Mouse (Mus musculus) heart, adult 2 months (tissue): ENCODE data around the gene Hmga2. TPM values are rescaled to one million over a fixed set of nuclear protein-coding genes. Genes with fewer than 3 reads are reported as not detected.

Experiments used
- DNase-seq, 2 experiments: peaks; one replicate each; pipeline ENCODE4 v3.0.0; 2021
- H3K27ac ChIP-seq: fragments of 200-600 bp; 2 replicates; pipeline ENCODE4 v1.8.1; 2022
- H3K27me3 ChIP-seq: fragments of 200-500 bp; 2 replicates; pipeline ENCODE4 v1.6.1; 2012; ENCODE audit warnings: mild to moderate bottlenecking, low read length, inconsistent platforms, mixed read lengths; ENCODE audit not compliant: control insufficient read depth, insufficient read depth
- H3K36me3 ChIP-seq: fragments of 200-500 bp; 2 replicates; pipeline ENCODE4 v1.6.1; 2012; ENCODE audit warnings: low read length, inconsistent platforms; ENCODE audit not compliant: control insufficient read depth, insufficient read depth
- H3K4me1 ChIP-seq: fragments of 200-500 bp; 2 replicates; pipeline ENCODE4 v1.6.1; 2011; ENCODE audit warnings: low read length; ENCODE audit not compliant: control insufficient read depth, insufficient read depth
- H3K4me3 ChIP-seq: fragments of 200-600 bp; 2 replicates; pipeline ENCODE4 v1.8.1; 2022
- H3K79me2 ChIP-seq: fragments of 200-500 bp; replicated peaks from 2 replicates; pipeline ENCODE4 v1.6.1; 2012; ENCODE audit warnings: mild to moderate bottlenecking, inconsistent platforms, low read length, moderate library complexity, mixed read lengths; ENCODE audit not compliant: control insufficient read depth, insufficient read depth
- H3K9ac ChIP-seq: fragments of 200-500 bp; 2 replicates; pipeline ENCODE4 v1.6.1; 2012; ENCODE audit warnings: low read depth, mild to moderate bottlenecking, control low read depth, inconsistent platforms, low read length, mixed read lengths
- CTCF ChIP-seq: fragments of 200-600 bp; IDR thresholded peaks from 2 replicates; pipeline ENCODE4 v1.8.1; 2022; ENCODE audit warnings: antibody characterized with exemption, mild to moderate bottlenecking, moderate library complexity
- EP300 ChIP-seq: fragments of 200-500 bp; IDR thresholded peaks from 2 replicates; pipeline ENCODE4 v1.6.1; 2011; ENCODE audit warnings: low read depth, low read length, control low read depth; ENCODE audit not compliant: insufficient read depth
- POLR2A ChIP-seq: fragments of 200-500 bp; IDR thresholded peaks from 2 replicates; pipeline ENCODE4 v1.6.1; 2011; ENCODE audit warnings: mild to moderate bottlenecking, low read depth, low read length, control low read depth; ENCODE audit not compliant: insufficient read depth
- WGBS: fragments of 180-500 bp; shearing (Covaris S2); methylation state at CpG from one replicate; pipeline ENCODE4 v1.1.7; 2018; 5-methylcytosine and 5-hydroxymethylcytosine counted together
- intact Hi-C: fragments of 180-260 bp; cut with DNase I; formaldehyde crosslinking; loops from one replicate; pipeline ENCODE4 v1.15.1; 2025
- long read RNA-seq: library from polyadenylated mRNA; stranded (forward); transcript quantifications from one replicate; pipeline ENCODE4 v2.0.0, GENCODE M21; 2021
- polyA plus RNA-seq: library from polyadenylated mRNA; depleted of rRNA; stranded (reverse); fragments of >200 nt; gene quantifications from 2 replicates; pipeline ENCODE4 v1.2.3, GENCODE M21; 2012; rRNA removed
- total RNA-seq, 2 experiments: library from RNA; stranded (reverse); gene quantifications; 2 replicates each; pipeline ENCODE4 v1.2.3; 2021

Hmga2 gene
- total RNA-seq (not detected), polyA plus RNA-seq (not detected in 2 replicates)
- long read RNA-seq = 0 reads

GRCm38 (mm10) chr10:120475601-120476515 lies at the start of gene Hmga2:
Gene Hmga2 (minus strand): TSS chr10:120476469.
- WGBS = under 1% methylated on average over 97 of the region's 99 CpGs
- intact Hi-C loops = no loop called here
- Histone ChIP-seq H3K27me3 (peaks cover 31% of the 10 kb centered on the region), H3K27ac (no peak within 1 kb of the TSS), H3K36me3 (no peaks in the 10 kb centered on the region), H3K4me1 (0 out of 2 replicates have a peak, but pooled peaks cover 2% of the 10 kb centered on the region), H3K4me3 (peak within 1 kb of the TSS; percentile 47), H3K79me2 (no peaks in the 10 kb centered on the region), H3K9ac (peak within 1 kb of the TSS; percentile 29; the same call in 1 of the 2 replicates)
- peak; percentile 21 to 46 for DNase-seq
- TF ChIP-seq POLR2A (no peak), CTCF (no peak)

GRCm38 (mm10) chr10:120522959-120523358 lies 46.7 kb upstream of the Hmga2 start:
- TF ChIP-seq POLR2A = no peak
- no peak for TF ChIP-seq EP300
- TF ChIP-seq CTCF = no peak
- Histone ChIP-seq H3K36me3 (no peaks in the 10 kb centered on the region), H3K9ac (no peak overlapping the region), H3K4me1 (no peaks in the 10 kb centered on the region), H3K4me3 (no peak overlapping the region), H3K27ac (no peak overlapping the region), H3K79me2 (no peaks in the 10 kb centered on the region), H3K27me3 (no peaks in the 10 kb centered on the region)
- intact Hi-C loops = no loop called here
- no peak for DNase-seq
- 86% methylated on average over 2 of the region's 2 CpGs for WGBS

- H3K36me3 ChIP-seq = no peaks in the 10 kb centered on the region
- H3K79me2 ChIP-seq = no peaks in the 10 kb centered on the region
- no peak for DNase-seq
- no peak overlapping the region for H3K9ac ChIP-seq
- H3K27ac ChIP-seq = no peak overlapping the region
- 70% methylated on average over 9 of the region's 9 CpGs for WGBS
- no peak for TF ChIP-seq CTCF
- TF ChIP-seq EP300 = no peak
- TF ChIP-seq POLR2A = no peak
- H3K27me3 ChIP-seq = no peaks in the 10 kb centered on the region
- no peaks in the 10 kb centered on the region for H3K4me1 ChIP-seq
- no peak overlapping the region for H3K4me3 ChIP-seq
- intact Hi-C loops = no loop called here
Measured at GRCm38 (mm10) chr10:120521912-120522575, 45.8 kb upstream of the Hmga2 start.

- WGBS = 26% methylated on average over 8 of the region's 8 CpGs
- H3K36me3 ChIP-seq = no peaks in the 10 kb centered on the region
- TF ChIP-seq EP300 (no peak), CTCF (no peak), POLR2A (no peak)
- no peak for DNase-seq
- no peaks in the 10 kb centered on the region for H3K27me3 ChIP-seq
- no peak overlapping the region for H3K9ac ChIP-seq
- H3K79me2 ChIP-seq = no peaks in the 10 kb centered on the region
- H3K4me1 ChIP-seq = no peaks in the 10 kb centered on the region
- H3K27ac ChIP-seq = no peak overlapping the region
- H3K4me3 ChIP-seq = no peak overlapping the region
- intact Hi-C loops = no loop called here
Measured at GRCm38 (mm10) chr10:120516311-120516710, 40.0 kb upstream of the Hmga2 start.

- no peak for DNase-seq
- TF ChIP-seq EP300 (no peak), CTCF (no peak), POLR2A (no peak)
- Histone ChIP-seq H3K27me3 (no peaks in the 10 kb centered on the region), H3K4me3 (no peak overlapping the region), H3K27ac (no peak overlapping the region), H3K79me2 (no peaks in the 10 kb centered on the region), H3K9ac (no peak overlapping the region), H3K4me1 (no peaks in the 10 kb centered on the region), H3K36me3 (no peaks in the 10 kb centered on the region)
- intact Hi-C loops = no loop called here
- 83% methylated on average over 9 of the region's 9 CpGs for WGBS
Measured at GRCm38 (mm10) chr10:120513721-120514120, 37.5 kb upstream of the Hmga2 start.

- Histone ChIP-seq H3K4me1 (no peaks in the 10 kb centered on the region), H3K36me3 (no peaks in the 10 kb centered on the region), H3K27me3 (no peaks in the 10 kb centered on the region), H3K27ac (no peak overlapping the region), H3K79me2 (no peaks in the 10 kb centered on the region), H3K4me3 (no peak overlapping the region), H3K9ac (no peak overlapping the region)
- WGBS = 38% methylated on average over 4 of the region's 4 CpGs
- TF ChIP-seq CTCF (no peak), EP300 (no peak), POLR2A (no peak)
- DNase-seq = no peak
- intact Hi-C loops = no loop called here
Measured at GRCm38 (mm10) chr10:120512946-120513345, 36.7 kb upstream of the Hmga2 start.
